Mouse (Mus musculus): Measurements from ENCODE around the gene Borcs8. TPM values are rescaled to one million over a fixed set of nuclear protein-coding genes. Genes with fewer than 3 reads are reported as not detected.

Gene Borcs8
- polyA plus RNA-seq, 1 experiment from 2014 or later, result 56.1 TPM

- 55% methylated on average over 2 of the region's 2 CpGs for WGBS
- Histone ChIP-seq H3K4me1 (no peaks in the 10 kb centered on the region), H3K9me3 (no peaks in the 10 kb centered on the region), H3K27me3 (no peaks in the 10 kb centered on the region), H3K36me3 (peaks cover 62% of the 10 kb centered on the region), H3K27ac (no peak overlapping the region), H3K4me3 (no peak overlapping the region), H3K9ac (peak overlapping the region; percentile 36; the same call in 1 of the 2 replicates), H3K4me2 (no peak overlapping the region)
- ATAC-seq (ENCODE audit: insufficient number of reproducible peaks, insufficient read depth, low FRiP score, low TSS enrichment, low read depth), result no peak
These were observed 42.6 kb downstream of the Borcs8 start for GRCm38 (mm10) chr8:70181903-70182252.

GRCm38 (mm10) chr8:70183194-70183593 lies 43.9 kb downstream of the Borcs8 start:
- Histone ChIP-seq H3K4me2 (no peak overlapping the region), H3K4me1 (no peaks in the 10 kb centered on the region), H3K9me3 (no peaks in the 10 kb centered on the region), H3K4me3 (no peak overlapping the region), H3K9ac (no peak overlapping the region), H3K27ac (no peak overlapping the region), H3K36me3 (peaks cover 63% of the 10 kb centered on the region), H3K27me3 (no peaks in the 10 kb centered on the region)
- 85% methylated on average over 4 of the region's 4 CpGs for WGBS
- ATAC-seq (ENCODE audit: insufficient number of reproducible peaks, insufficient read depth, low FRiP score, low TSS enrichment, low read depth), result no peak

GRCm38 (mm10) chr8:70188707-70189106 lies 49.4 kb downstream of the Borcs8 start:
- Histone ChIP-seq H3K4me3 (no peak overlapping the region), H3K4me2 (no peak overlapping the region), H3K9me3 (no peaks in the 10 kb centered on the region), H3K27me3 (no peaks in the 10 kb centered on the region), H3K9ac (no peak overlapping the region), H3K4me1 (no peaks in the 10 kb centered on the region), H3K27ac (no peak overlapping the region), H3K36me3 (peaks cover 33% of the 10 kb centered on the region)
- ATAC-seq (ENCODE audit: insufficient number of reproducible peaks, insufficient read depth, low FRiP score, low TSS enrichment, low read depth), result no peak
- WGBS, result 73% methylated on average over 7 of the region's 7 CpGs

- 64% methylated on average over 5 of the region's 5 CpGs for WGBS
- H3K27me3 ChIP-seq, result no peaks in the 10 kb centered on the region
- no peak for ATAC-seq (ENCODE audit: insufficient number of reproducible peaks, insufficient read depth, low FRiP score, low TSS enrichment, low read depth)
These were observed 53.9 kb downstream of the Borcs8 start for GRCm38 (mm10) chr8:70193238-70193637.

GRCm38 (mm10) chr8:70194191-70194590 lies 54.9 kb downstream of the Borcs8 start:
- WGBS, result 85% methylated on average over 3 of the region's 3 CpGs
- no peak overlapping the region for H3K9ac ChIP-seq
- H3K4me3 ChIP-seq, result no peak overlapping the region
- peaks cover 12% of the 10 kb centered on the region for H3K36me3 ChIP-seq
- H3K4me2 ChIP-seq, result no peak overlapping the region
- no peaks in the 10 kb centered on the region for H3K4me1 ChIP-seq
- no peak for ATAC-seq (ENCODE audit: insufficient number of reproducible peaks, insufficient read depth, low FRiP score, low TSS enrichment, low read depth)
- H3K9me3 ChIP-seq, result no peaks in the 10 kb centered on the region
- no peaks in the 10 kb centered on the region for H3K27me3 ChIP-seq
- no peak overlapping the region for H3K27ac ChIP-seq

More at GRCm38 (mm10) chr8:70193238-70193637, 53.9 kb downstream of the Borcs8 start:
- H3K4me1 ChIP-seq, result no peaks in the 10 kb centered on the region
- no peak overlapping the region for H3K4me2 ChIP-seq
- peaks cover 16% of the 10 kb centered on the region for H3K36me3 ChIP-seq
- no peak overlapping the region for H3K9ac ChIP-seq
- no peaks in the 10 kb centered on the region for H3K9me3 ChIP-seq
- no peak overlapping the region for H3K27ac ChIP-seq
- H3K4me3 ChIP-seq, result no peak overlapping the region

- Histone ChIP-seq H3K4me1 (no peaks in the 10 kb centered on the region), H3K27me3 (no peaks in the 10 kb centered on the region), H3K4me3 (no peak overlapping the region), H3K4me2 (no peak overlapping the region), H3K27ac (no peak overlapping the region), H3K9me3 (no peaks in the 10 kb centered on the region), H3K9ac (no peak overlapping the region), H3K36me3 (peaks cover 6% of the 10 kb centered on the region)
- 63% methylated on average over 2 of the region's 2 CpGs for WGBS
- no peak for ATAC-seq (ENCODE audit: insufficient number of reproducible peaks, insufficient read depth, low FRiP score, low TSS enrichment, low read depth)
These were observed 56.5 kb downstream of the Borcs8 start for GRCm38 (mm10) chr8:70195762-70196161.

Small RNAs within 50 kb of the gene (microRNA-seq; reads per million reads assigned to microRNA genes)
- gene Mir7066, result not detected

Other genes with a start within 250 kb of the Borcs8 start
- gene Tssk6, start 237.3 kb upstream of the Borcs8 start, polyA plus RNA-seq (2015; fragmentation: Nextera tagmentation; extraction: Ambion mirVana), result 4.5 and 4.7 TPM in 2 replicates
- gene Ndufa13, start 236.9 kb upstream of the Borcs8 start, polyA plus RNA-seq (2015; fragmentation: Nextera tagmentation; extraction: Ambion mirVana), result 178 and 184 TPM in 2 replicates
- 3.6 TPM in 2 replicates for gene Yjefn3, start 236.8 kb upstream of the Borcs8 start, polyA plus RNA-seq (2015; fragmentation: Nextera tagmentation; extraction: Ambion mirVana)
- gene Gatad2a, start 143.1 kb upstream of the Borcs8 start, polyA plus RNA-seq (2015; fragmentation: Nextera tagmentation; extraction: Ambion mirVana), result 35.5 and 35.6 TPM in 2 replicates
- gene Mau2, start 96.8 kb upstream of the Borcs8 start, polyA plus RNA-seq (2015; fragmentation: Nextera tagmentation; extraction: Ambion mirVana), result 60.3 and 63.7 TPM in 2 replicates
- 51.1 and 56.5 TPM in 2 replicates for gene Sugp1, start 96.7 kb upstream of the Borcs8 start, polyA plus RNA-seq (2015; fragmentation: Nextera tagmentation; extraction: Ambion mirVana)
- 0.76 and 1.9 TPM in 2 replicates for gene Tm6sf2, start 66.6 kb upstream of the Borcs8 start, polyA plus RNA-seq (2015; fragmentation: Nextera tagmentation; extraction: Ambion mirVana)
- 0.21 TPM in 1 of 2 replicates, not detected in the other for gene Hapln4, start 56.0 kb upstream of the Borcs8 start, polyA plus RNA-seq (2015; fragmentation: Nextera tagmentation; extraction: Ambion mirVana)
- 1.4 and 2.0 TPM in 2 replicates for gene Ncan, start 18.6 kb upstream of the Borcs8 start, polyA plus RNA-seq (2015; fragmentation: Nextera tagmentation; extraction: Ambion mirVana)
- gene Nr2c2ap, start 8.2 kb upstream of the Borcs8 start, polyA plus RNA-seq (2015; fragmentation: Nextera tagmentation; extraction: Ambion mirVana), result 26.7 and 28.4 TPM in 2 replicates
- 26.4 and 27.5 TPM in 2 replicates for gene Rfxank, start 345 bp upstream of the Borcs8 start, polyA plus RNA-seq (2015; fragmentation: Nextera tagmentation; extraction: Ambion mirVana)
- gene Mef2b, start 212 bp downstream of the Borcs8 start, polyA plus RNA-seq (2015; fragmentation: Nextera tagmentation; extraction: Ambion mirVana), result 2.0 and 4.2 TPM in 2 replicates
- gene Tmem161a, start 32.9 kb downstream of the Borcs8 start, polyA plus RNA-seq (2015; fragmentation: Nextera tagmentation; extraction: Ambion mirVana), result 68.5 and 70.5 TPM in 2 replicates
- gene Slc25a42, start 72.8 kb downstream of the Borcs8 start, polyA plus RNA-seq (2015; fragmentation: Nextera tagmentation; extraction: Ambion mirVana), result 4.9 and 5.5 TPM in 2 replicates
- gene Sugp2, start 94.7 kb downstream of the Borcs8 start, polyA plus RNA-seq (2015; fragmentation: Nextera tagmentation; extraction: Ambion mirVana), result 39.7 and 43.3 TPM in 2 replicates
- 24.8 and 25.9 TPM in 2 replicates for gene Armc6, start 95.0 kb downstream of the Borcs8 start, polyA plus RNA-seq (2015; fragmentation: Nextera tagmentation; extraction: Ambion mirVana)
- gene Homer3, start 143.3 kb downstream of the Borcs8 start, polyA plus RNA-seq (2015; fragmentation: Nextera tagmentation; extraction: Ambion mirVana), result 47.3 and 57.5 TPM in 2 replicates
- 54.4 and 58.3 TPM in 2 replicates for gene Ddx49, start 163.0 kb downstream of the Borcs8 start, polyA plus RNA-seq (2015; fragmentation: Nextera tagmentation; extraction: Ambion mirVana)
- 315 and 327 TPM in 2 replicates for gene Cope, start 163.0 kb downstream of the Borcs8 start, polyA plus RNA-seq (2015; fragmentation: Nextera tagmentation; extraction: Ambion mirVana)
- 9.3 and 9.4 TPM in 2 replicates for gene Cers1, start 176.3 kb downstream of the Borcs8 start, polyA plus RNA-seq (2015; fragmentation: Nextera tagmentation; extraction: Ambion mirVana)
- gene Gdf1, start 190.3 kb downstream of the Borcs8 start, polyA plus RNA-seq (2015; fragmentation: Nextera tagmentation; extraction: Ambion mirVana), result 2.2 and 4.2 TPM in 2 replicates
- 20.3 and 22.1 TPM in 2 replicates for gene Upf1, start 213.8 kb downstream of the Borcs8 start, polyA plus RNA-seq (2015; fragmentation: Nextera tagmentation; extraction: Ambion mirVana)
- 0.59 and 0.81 TPM in 2 replicates for gene Comp, start 234.1 kb downstream of the Borcs8 start, polyA plus RNA-seq (2015; fragmentation: Nextera tagmentation; extraction: Ambion mirVana)

Data from embryonic facial prominence, embryonic 13.5 days (tissue).